Mouse (Mus musculus) olfactory bulb, adult 2 months (tissue): Measurements from ENCODE around the gene Cyp2g1.
"Not testable (repeated sequence)": the region's sequence is repeated elsewhere in the genome, so short reads cannot be mapped to it uniquely, and the experiment has no call there.

ENCODE experiments used
- CTCF ChIP-seq: fragments of 200-500 bp; IDR thresholded peaks from 2 replicates; pipeline ENCODE4 v1.5.1; 2012; ENCODE audit warnings: low read depth, mild to moderate bottlenecking, low read length, moderate library complexity; ENCODE audit not compliant: insufficient read depth
- POLR2A ChIP-seq: fragments of 200-500 bp; IDR thresholded peaks from 2 replicates; pipeline ENCODE4 v1.6.1; 2012; ENCODE audit warnings: mild to moderate bottlenecking, low read depth, low read length, moderate library complexity; ENCODE audit not compliant: insufficient read depth

- TF ChIP-seq CTCF, POLR2A: not testable (repeated sequence)
Measured at GRCm38 (mm10) chr7:26786013-26786412, 22.7 kb upstream of the Cyp2g1 start.
